Mouse (Mus musculus) brain, embryonic 14.5 days (tissue): ENCODE data around the gene Grcc10. TPM values are rescaled to one million over a fixed set of nuclear protein-coding genes. Genes with fewer than 3 reads are reported as not detected.

ENCODE experiments used
- DNase-seq: peaks from one replicate; pipeline ENCODE4 v3.0.0-alpha.2; 2011; ENCODE audit warnings: low read depth
- CTCF ChIP-seq: fragments of 200-500 bp; IDR thresholded peaks from 2 replicates; pipeline ENCODE4 v1.5.1; 2012; ENCODE audit warnings: inconsistent platforms, mild to moderate bottlenecking, moderate library complexity, borderline replicate concordance; ENCODE audit not compliant: insufficient read depth, insufficient read length; ENCODE audit errors: extremely low read depth
- POLR2A ChIP-seq: fragments of 200-500 bp; IDR thresholded peaks from 2 replicates; pipeline ENCODE4 v1.6.1; 2012; ENCODE audit warnings: mild to moderate bottlenecking, inconsistent platforms, borderline replicate concordance; ENCODE audit not compliant: poor library complexity, insufficient read depth, insufficient read length, severe bottlenecking; ENCODE audit errors: extremely low read depth
- polyA plus RNA-seq: library from polyadenylated mRNA; depleted of rRNA; stranded (reverse); fragments of >200 nt; gene quantifications from 2 replicates; pipeline ENCODE4 v1.2.3, GENCODE M21; 2012; rRNA removed

The Grcc10 gene
- 429 and 583 TPM in 2 replicates for polyA plus RNA-seq

DNA sequence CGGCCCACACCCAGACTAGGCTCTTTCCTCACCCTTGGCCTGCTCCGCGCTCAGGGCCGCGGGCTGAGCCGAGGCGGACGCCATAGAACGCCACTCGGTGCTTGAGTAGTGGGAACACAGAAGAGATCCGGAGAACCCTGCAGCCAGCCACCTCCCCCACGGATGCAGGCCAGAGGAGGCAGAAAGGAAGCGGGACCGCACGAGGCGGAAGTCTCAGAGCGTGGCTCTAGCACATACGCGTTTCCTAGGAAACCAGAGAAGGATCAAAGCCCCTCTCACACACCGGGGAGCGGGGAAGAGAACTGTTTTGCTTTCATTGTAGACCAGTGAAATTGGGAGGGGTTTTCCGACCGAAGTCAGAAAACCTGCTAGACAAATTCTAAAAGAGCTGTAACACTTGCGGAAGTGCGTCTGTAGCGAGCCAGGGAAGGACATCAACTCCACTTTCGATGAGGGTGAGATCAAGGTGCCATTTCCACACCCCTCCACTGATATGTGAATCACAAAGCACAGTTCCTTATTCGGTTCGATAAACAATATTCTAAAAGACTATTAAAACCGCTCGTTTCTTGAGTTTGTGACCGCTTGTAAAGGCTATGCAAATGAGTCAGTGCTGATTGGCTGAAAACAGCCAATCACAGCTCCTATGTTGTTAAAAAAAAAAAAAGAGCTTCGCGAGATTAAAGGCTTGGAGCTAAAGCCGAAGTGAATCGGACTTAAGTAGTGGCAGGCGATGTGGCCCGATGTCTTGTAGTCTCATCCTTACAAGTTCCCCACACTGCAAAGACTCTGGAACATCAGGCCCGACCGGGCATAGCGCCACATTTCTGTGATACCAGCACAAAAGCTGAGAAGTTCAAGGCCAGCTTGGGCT, at the start of gene Grcc10:
Grcc10 (minus strand) TSS at position 487 of the 874 bp plus-strand sequence.
- peak; percentile 98 for DNase-seq
- TF ChIP-seq POLR2A (peak; percentile 80; the same call in 1 of the 2 replicates), CTCF (no peak)

DNA sequence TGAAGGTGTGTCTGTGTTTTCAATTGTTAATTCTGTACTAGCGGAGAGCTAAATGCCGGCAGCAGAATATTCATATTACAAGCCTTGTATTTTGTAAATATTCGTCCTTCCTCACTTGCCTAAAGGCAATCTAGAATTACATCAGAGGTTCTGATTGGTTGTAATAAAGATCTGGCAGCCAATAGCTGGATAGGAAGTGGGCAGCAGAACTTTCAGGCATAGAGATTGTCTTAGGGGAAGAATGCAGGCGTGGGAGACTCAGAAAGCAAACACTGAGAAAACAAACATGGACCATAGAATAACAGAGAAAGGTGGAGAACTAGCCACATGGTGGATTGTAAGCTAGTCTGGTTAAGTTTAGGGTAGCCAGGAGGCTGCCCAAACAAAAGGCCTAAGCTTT, 48.9 kb upstream of the Grcc10 start:
- TF ChIP-seq POLR2A (no peak), CTCF (no peak)

DNA sequence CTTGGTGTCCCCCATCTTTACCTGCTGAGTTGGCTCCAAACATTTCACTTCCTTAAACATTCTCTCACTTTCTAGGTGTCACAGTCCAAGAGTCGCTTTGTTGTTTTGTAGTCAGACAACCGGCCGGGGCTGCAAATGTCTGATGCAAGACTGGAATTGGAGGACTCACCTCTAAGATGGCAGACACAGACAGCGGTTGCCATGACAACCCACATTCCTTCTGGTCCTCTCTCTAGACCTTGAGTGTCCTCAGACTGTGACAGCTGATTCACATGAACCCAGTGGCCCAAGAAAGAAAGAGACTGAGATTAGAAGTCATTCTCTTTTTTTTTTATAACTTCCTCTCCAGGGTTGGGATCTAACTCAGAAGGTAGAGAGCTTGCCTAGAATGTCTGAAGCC, 48.3 kb upstream of the Grcc10 start:
- no peak for DNase-seq
- TF ChIP-seq POLR2A (no peak), CTCF (no peak)

More for the DNA sequence above, 48.9 kb upstream of the Grcc10 start:
- no peak for DNase-seq

DNA sequence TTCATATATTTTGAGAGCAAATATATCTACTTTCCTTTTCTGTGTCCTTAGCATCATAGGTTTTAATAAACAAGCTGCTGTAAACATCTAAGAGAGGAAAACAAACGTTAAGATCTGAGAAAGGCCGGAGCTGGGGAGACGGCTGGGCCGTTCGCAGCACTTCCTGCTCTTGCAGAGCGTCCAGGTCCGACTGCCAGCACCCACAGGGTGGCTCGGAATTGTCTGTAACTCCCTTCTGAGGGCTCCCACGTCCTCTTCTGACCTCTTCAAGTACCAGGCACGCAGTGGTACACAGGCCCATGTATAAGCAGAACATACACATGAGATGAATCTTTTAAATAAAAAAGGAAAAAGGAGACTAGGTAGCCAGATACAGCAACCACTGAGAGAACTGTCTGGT, 46.5 kb upstream of the Grcc10 start:
- no peak for DNase-seq
- no peak for TF ChIP-seq CTCF
- no peak for TF ChIP-seq POLR2A

DNA sequence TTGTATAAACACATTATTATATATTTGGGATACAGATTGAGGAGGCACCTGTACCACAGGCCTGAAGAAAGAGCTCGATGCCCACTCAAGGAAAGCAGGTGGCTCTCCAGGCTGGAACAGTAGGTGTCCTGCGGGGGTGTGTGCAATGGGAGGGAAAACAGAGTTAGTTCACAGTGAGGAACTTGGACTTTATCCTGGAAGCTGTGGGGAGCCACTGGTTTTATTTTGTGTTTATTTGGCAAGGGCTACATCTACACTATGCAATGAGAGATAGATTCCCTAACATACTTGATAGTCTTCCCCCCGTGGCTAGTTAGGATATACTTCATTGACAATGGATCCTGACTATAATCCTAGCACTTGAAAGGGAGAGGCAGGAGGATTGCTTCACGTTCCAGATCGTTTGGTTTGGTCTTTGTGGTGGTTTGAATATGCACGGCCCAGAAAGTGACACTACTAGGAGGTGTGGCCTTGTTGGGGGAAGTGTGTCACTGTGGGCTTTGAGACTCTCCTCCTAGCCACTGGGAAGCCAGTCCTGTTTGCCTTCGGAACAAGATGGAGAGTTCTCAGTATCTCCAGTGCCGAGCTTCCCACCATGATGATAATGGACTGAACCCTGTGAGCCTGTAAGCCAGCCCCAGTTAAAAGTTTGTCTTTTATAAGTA, 45.7 kb upstream of the Grcc10 start:
- TF ChIP-seq CTCF (no peak), POLR2A (no peak)
- no peak for DNase-seq

DNA sequence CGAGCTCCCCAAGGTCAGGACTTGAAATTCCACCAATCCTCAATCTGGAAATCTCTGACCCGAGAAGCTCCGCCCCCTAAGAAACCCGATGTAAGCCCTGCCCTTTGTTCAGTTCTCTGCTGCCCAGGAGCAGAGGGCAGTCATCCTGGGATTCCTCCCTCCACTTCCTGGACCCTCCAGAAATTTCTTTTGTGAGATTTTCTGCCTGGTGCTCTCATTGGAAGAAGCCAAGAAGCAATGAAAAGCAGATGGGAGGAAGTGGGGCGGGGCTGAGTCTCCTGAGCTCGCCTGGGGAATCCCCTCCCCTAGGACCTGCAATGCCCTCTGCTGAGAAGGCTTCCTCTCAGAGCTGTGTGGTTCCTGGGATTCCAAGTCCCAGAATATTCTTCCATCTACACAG, 41.3 kb upstream of the Grcc10 start:
- DNase-seq, result peak; percentile 43
- TF ChIP-seq POLR2A, result no peak
- no peak for TF ChIP-seq CTCF

DNA sequence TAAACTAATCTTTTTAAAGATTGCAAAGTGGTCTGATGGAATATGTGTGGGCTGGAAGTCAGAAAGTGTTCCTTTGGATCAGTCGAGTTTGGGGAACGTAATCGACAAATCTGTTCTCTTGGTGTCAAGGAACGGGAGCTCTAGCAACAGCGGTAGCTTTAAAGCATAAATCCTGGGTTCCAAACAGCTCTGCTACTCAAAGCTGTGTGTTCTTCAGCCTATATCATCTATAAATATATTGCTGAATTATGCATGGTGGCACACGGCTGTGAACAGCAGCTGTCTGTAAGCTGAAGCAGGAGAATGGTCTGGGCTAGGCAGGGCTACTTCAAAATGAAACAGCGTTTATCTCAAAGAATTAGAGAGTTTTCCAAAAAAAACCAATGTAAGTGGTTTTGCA, 39.7 kb upstream of the Grcc10 start:
- DNase-seq, result no peak
- TF ChIP-seq POLR2A, result no peak
- TF ChIP-seq CTCF, result no peak

DNA sequence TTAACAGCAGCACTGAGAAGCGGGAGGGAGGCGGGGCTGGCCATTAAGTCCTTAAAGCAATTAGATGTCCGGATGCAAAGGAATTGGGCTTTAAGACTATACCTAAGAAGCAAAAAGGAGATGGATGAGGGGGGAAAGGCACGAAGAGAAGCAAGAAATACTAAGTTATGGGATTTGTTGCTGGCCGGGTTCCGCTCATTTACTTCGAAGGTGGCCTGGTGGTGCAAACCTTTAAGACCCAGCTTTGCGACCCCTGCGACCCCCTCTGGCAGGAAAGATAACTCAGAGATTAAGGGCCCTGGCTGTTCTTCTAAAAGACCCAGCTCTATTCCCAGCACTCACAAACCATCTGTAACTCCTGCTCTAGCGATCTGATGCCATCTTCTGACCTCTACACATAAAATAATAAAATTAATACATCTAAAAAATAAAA, 38.8 kb upstream of the Grcc10 start:
- TF ChIP-seq CTCF (0 out of 2 replicates have a peak, but pooled peaks have one; percentile 11), POLR2A (no peak)
- DNase-seq, result no peak

DNA sequence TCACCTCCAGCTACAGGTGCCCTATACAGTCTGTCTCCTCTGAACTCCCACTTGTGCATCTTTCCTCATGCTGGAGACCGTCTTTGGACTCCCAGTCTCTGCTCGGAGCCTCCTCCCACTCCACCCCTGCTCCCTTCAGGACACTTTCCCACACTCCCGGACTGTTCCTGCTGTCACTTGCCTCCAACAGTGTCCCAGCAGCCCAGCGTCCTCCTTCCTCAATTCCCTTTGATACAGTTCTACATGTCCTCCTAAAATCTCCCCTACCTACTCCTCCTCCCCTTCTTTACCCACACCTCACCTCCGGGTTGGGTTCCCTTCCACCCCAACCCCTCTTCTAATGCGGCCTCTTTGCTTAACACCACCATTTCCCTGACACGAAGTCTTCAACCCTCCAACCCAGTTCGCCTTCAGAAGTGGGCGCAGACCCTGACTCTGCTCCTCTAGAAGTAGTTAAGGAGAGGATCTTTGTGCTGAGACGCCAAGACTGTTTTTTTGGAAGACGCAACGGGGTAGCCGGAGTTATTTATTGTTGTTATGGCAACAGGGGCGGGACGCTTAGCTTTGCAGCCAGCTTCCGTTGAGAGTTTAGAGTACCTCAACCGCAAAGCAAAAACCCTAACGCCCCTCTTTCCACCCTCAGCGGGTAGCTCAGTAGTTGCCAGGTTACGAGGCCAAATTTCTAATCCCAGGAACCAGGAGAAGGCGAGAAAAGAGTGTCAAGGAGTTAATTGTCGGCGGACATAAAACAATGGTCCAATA, 38.2 kb upstream of the Grcc10 start, which contains the start of gene Lrrc23:
Lrrc23 (minus strand) TSS at position 506 of the 762 bp plus-strand sequence.
- peak; percentile 81 for DNase-seq
- no peak for TF ChIP-seq POLR2A
- TF ChIP-seq CTCF, result no peak

DNA sequence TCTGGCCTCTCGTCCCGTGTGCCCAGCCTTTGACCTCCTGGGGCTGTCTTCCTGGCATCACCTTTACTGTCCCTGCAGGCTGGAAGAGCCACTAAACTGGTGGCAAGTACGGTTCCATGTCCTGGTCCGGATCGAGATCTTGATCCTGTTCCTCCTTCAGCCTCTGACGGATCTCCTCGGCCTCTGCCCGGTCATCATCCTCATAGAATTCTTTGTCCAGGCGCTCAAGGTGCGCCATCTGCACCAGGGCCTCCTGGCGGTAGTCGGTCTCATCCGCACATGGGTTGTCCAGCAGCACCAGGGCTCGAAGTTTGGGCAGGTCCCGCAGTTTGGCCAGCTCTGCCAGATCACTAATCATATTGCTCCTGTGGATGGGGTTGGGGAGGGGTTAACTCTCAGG, 29.3 kb upstream of the Grcc10 start:
- no peak for TF ChIP-seq POLR2A
- no peak for DNase-seq

DNA sequence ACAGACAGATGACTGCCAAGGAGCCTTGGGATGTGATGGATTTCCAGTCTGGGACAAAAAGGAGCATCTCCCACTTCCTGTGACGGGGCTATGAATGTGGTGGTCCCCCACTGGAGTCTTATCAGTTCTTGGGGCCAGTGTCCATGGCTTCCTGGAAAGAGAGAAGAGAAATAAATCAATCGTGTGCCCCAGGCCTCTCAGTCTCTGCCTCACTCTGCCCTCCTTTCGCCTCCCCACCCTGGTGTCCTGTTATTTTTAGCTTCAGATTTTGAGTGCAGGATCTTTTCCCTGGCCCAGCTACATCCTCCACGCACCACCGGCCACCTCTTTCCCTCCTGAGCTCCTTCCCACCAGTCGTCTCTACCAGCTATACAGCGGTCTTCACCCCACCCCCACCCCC, 28.8 kb upstream of the Grcc10 start:
- TF ChIP-seq CTCF, result no peak
- no peak for DNase-seq

DNA sequence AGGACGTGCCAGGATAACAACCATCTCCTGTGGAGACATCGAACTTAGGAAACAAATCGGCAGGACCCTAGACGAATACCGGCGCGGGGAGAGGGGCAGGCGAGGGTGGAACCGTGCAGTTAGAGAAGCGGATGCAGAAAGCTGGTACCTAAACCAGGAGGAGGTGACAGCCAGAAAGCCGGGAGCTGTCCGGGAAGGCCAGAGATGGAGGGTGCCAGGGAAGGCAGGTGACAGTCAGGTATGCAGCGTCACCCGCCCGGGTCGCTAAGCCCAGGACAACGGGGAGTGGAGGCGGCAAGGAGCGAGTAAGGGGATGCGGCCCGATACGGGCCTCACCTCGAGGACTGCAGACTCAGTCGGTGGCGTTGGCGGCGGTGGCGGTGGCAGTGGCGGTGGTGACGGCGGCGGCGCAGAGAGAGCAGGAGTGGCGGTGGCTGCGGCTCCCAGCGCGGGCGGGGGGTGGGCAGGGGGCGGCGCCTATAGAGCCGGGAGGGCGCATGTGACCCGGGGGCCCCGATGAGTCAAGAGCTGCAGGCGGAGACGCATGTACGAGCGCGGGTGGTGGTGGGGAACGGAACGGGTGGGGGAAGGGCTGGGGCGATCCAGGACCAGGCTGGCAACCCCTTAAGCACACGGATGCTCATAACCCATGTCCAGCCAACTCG, 28.1 kb upstream of the Grcc10 start, which contains the start of gene Eno2:
Eno2 (minus strand) TSS at position 573 of the 665 bp plus-strand sequence.
- peak; percentile 88 for DNase-seq
- TF ChIP-seq CTCF (no peak), POLR2A (peak; percentile 22; the same call in 1 of the 2 replicates)
